20 mouse cellular contexts compared by ENCODE assay signal in genomic region chr11:102386121-102386520, GRCm38 (mm10). TPM values are rescaled to one million over a fixed set of nuclear protein-coding genes. Genes with fewer than 3 reads are reported as not detected.
DNase-seq lines count a peak whose midpoint lies in the region; ATAC-seq and TF ChIP-seq lines count a peak whose summit lies in the region.
"Had no signal": no experiment of that assay in that cellular context is flagged by ENCODE, and none has a peak within 500 bp of the region (broad histone marks: within the 10 kb centered on the region; RNA-seq: fewer than 3 reads in every experiment).

No protein-coding gene starts in this region.

- peak; percentile 73 for TF ChIP-seq EP300 in CH12.LX (IDR thresholded peaks at IDR 0.05; ENCODE audit: low read length)

- no peak for TF ChIP-seq RAD21 in CH12.LX (IDR thresholded peaks at IDR 0.05; ENCODE audit: low read depth, low read length)

- H3K36me3 ChIP-seq in liver, embryonic 12.5 days: no peaks in the 10 kb centered on the region
- no peaks in the 10 kb centered on the region for H3K36me3 ChIP-seq in liver, embryonic 11.5 days (ENCODE audit: control insufficient read depth, insufficient read depth, low read length)
- no peaks in the 10 kb centered on the region for H3K36me3 ChIP-seq in CH12.LX (replicated peaks in 1 of 2; ENCODE audit: control insufficient read depth in 1 of 2, insufficient read depth in 1 of 2, low read length in 1 of 2)
- H3K36me3 ChIP-seq in forebrain, embryonic 13.5 days (ENCODE audit: poor library complexity, severe bottlenecking): no peaks in the 10 kb centered on the region
- H3K36me3 ChIP-seq: embryonic facial prominence, embryonic 10.5 days; embryonic facial prominence, embryonic 12.5 days had no signal

- ATAC-seq in liver, embryonic 12.5 days: no peak
- ATAC-seq in liver, embryonic 11.5 days (replicated peaks; ENCODE audit: low FRiP score): no peak
- no peak for ATAC-seq in forebrain, embryonic 13.5 days
- ATAC-seq: activated CD4-positive, CD25-positive, alpha-beta regulatory T cell, adult 4 months; CD4-positive, CD25-positive, alpha-beta regulatory T cell, adult 4 months; forebrain, embryonic 14.5 days; forebrain, embryonic 16.5 days; Patski had no signal

- no peak for TF ChIP-seq POLR2A in CH12.LX (IDR thresholded peaks at IDR 0.05; ENCODE audit: low read depth, low read length)

- H3K27me3 ChIP-seq in liver, embryonic 12.5 days (replicated peaks): peaks cover 50% of the 10 kb centered on the region
- H3K27me3 ChIP-seq in liver, embryonic 11.5 days (replicated peaks; ENCODE audit: control insufficient read depth, insufficient read depth, low read length): peaks cover 4% of the 10 kb centered on the region; the same call in 1 of the 2 replicates
- H3K27me3 ChIP-seq in CH12.LX (replicated peaks): peaks cover 25% of the 10 kb centered on the region
- no peaks in the 10 kb centered on the region for H3K27me3 ChIP-seq in forebrain, embryonic 13.5 days
- H3K27me3 ChIP-seq: embryonic facial prominence, embryonic 12.5 days had no signal

- no peak overlapping the region for H3K4me3 ChIP-seq in liver, embryonic 12.5 days
- H3K4me3 ChIP-seq in liver, embryonic 11.5 days (ENCODE audit: low read depth, low read length): no peak overlapping the region
- H3K4me3 ChIP-seq in CH12.LX (replicated peaks in 1 of 3; ENCODE audit: low read depth in 2 of 3, low read length in 2 of 3, poor library complexity in 1 of 3): no peak overlapping the region
- H3K4me3 ChIP-seq in forebrain, embryonic 13.5 days: no peak overlapping the region
- H3K4me3 ChIP-seq: embryonic facial prominence, embryonic 10.5 days; embryonic facial prominence, embryonic 12.5 days had no signal

- TF ChIP-seq CTCF in CH12.LX (conservative IDR thresholded peaks at IDR 0.05 in 1 of 2, IDR thresholded peaks at IDR 0.05 in 1 of 2; ENCODE audit: low read depth in 2 of 2, low read length in 2 of 2): no peak

- H3K9ac ChIP-seq in liver, embryonic 12.5 days: 0 out of 2 replicates have a peak overlapping the region, but pooled peaks have one; percentile 14
- H3K9ac ChIP-seq in liver, embryonic 11.5 days (ENCODE audit: low read depth, low read length): no peak overlapping the region
- H3K9ac ChIP-seq in CH12.LX (ENCODE audit: insufficient read depth, low read depth): peak overlapping the region; percentile 11; the same call in 1 of the 2 replicates
- no peak overlapping the region for H3K9ac ChIP-seq in forebrain, embryonic 13.5 days
- H3K9ac ChIP-seq: embryonic facial prominence, embryonic 12.5 days had no signal

- no peak overlapping the region for H3K27ac ChIP-seq in liver, embryonic 12.5 days
- H3K27ac ChIP-seq in liver, embryonic 11.5 days (ENCODE audit: low read depth, low read length): no peak overlapping the region
- H3K27ac ChIP-seq in CH12.LX (ENCODE audit: insufficient read depth, low read depth): peak overlapping the region; percentile 65; the same call in 1 of the 2 replicates
- H3K27ac ChIP-seq in forebrain, embryonic 13.5 days: no peak overlapping the region
- H3K27ac ChIP-seq: embryonic facial prominence, embryonic 10.5 days; embryonic facial prominence, embryonic 12.5 days had no signal

- dilution Hi-C loops in CH12.LX (cut with MboI; ENCODE audit: extremely low pct_ligation_motif_present, extremely low pct_unique_long_range_greater_than_20kb, low sequenced_read_pairs): no loop called here

- no peak overlapping the region for H3K4me2 ChIP-seq in liver, embryonic 12.5 days
- no peak overlapping the region for H3K4me2 ChIP-seq in liver, embryonic 11.5 days
- 0 out of 2 replicates have a peak overlapping the region, but pooled peaks have one; percentile 18 for H3K4me2 ChIP-seq in CH12.LX (ENCODE audit: insufficient read depth, low read depth, poor library complexity, severe bottlenecking)
- no peak overlapping the region for H3K4me2 ChIP-seq in forebrain, embryonic 13.5 days
- H3K4me2 ChIP-seq: embryonic facial prominence, embryonic 12.5 days had no signal

- peaks cover 46% of the 10 kb centered on the region for H3K4me1 ChIP-seq in liver, embryonic 12.5 days
- no peaks in the 10 kb centered on the region for H3K4me1 ChIP-seq in liver, embryonic 11.5 days (replicated peaks; ENCODE audit: control insufficient read depth, insufficient read depth, low read length)
- peaks cover 31 to 40% of the 10 kb centered on the region in 2 experiments for H3K4me1 ChIP-seq in CH12.LX (ENCODE audit: control insufficient read depth in 1 of 2, insufficient read depth in 2 of 2)
- no peaks in the 10 kb centered on the region for H3K4me1 ChIP-seq in forebrain, embryonic 13.5 days
- H3K4me1 ChIP-seq: embryonic facial prominence, embryonic 10.5 days; embryonic facial prominence, embryonic 12.5 days had no signal

- no peak for DNase-seq in liver, embryonic 11.5 days (ENCODE audit: low spot score)
- DNase-seq in 416B (ENCODE audit: low read depth) (peak; percentile 68), CH12.LX (ENCODE audit: extremely low read depth) (no peak)
- DNase-seq: adrenal gland, adult 8-10 months; adrenal gland, postnatal 14 days; adrenal gland, postnatal 36 days; cerebellum, adult 11-12 months; cerebellum, adult 2 months; cerebellum, adult 9-10 months; cerebellum, postnatal 10 days; cerebellum, postnatal 25 days had no signal

- in situ Hi-C loops in CH12.LX (cut with MboI; ENCODE audit: low pct_ligation_motif_present, low pct_unique_long_range_greater_than_20kb, low sequenced_read_pairs): no loop called here

- no peaks in the 10 kb centered on the region for H3K79me2 ChIP-seq in CH12.LX (replicated peaks; ENCODE audit: control insufficient read depth, extremely low read depth, insufficient read depth, poor library complexity, severe bottlenecking)

- no peaks in the 10 kb centered on the region for H3K9me3 ChIP-seq in liver, embryonic 12.5 days (replicated peaks)
- H3K9me3 ChIP-seq in liver, embryonic 11.5 days (ENCODE audit: control insufficient read depth, low read length): no peaks in the 10 kb centered on the region
- no peaks in the 10 kb centered on the region for H3K9me3 ChIP-seq in CH12.LX (replicated peaks; ENCODE audit: low read length)
- no peaks in the 10 kb centered on the region for H3K9me3 ChIP-seq in forebrain, embryonic 13.5 days (replicated peaks)
- H3K9me3 ChIP-seq: embryonic facial prominence, embryonic 10.5 days; embryonic facial prominence, embryonic 12.5 days had no signal

- 40% methylated on average over 5 of the region's 5 CpGs for WGBS in liver, embryonic 12.5 days (ENCODE audit: insufficient replicate concordance)
- 52% methylated on average over 5 of the region's 5 CpGs for WGBS in liver, embryonic 11.5 days
- WGBS in forebrain, embryonic 13.5 days: 80% methylated on average over 5 of the region's 5 CpGs

TF ChIP-seq in CH12.LX, 34 proteins besides CTCF, POLR2A, EP300 and RAD21 (continues in another document):
- TF ChIP-seq MAX (IDR thresholded peaks at IDR 0.05; ENCODE audit: low read length): peak; percentile 61; the same call in 1 of the 2 replicates
- TF ChIP-seq RCOR1 (conservative IDR thresholded peaks at IDR 0.05; ENCODE audit: low read depth, low read length): peak; percentile 20; the same call in 1 of the 2 replicates
- TF ChIP-seq MAZ (IDR thresholded peaks at IDR 0.05; ENCODE audit: low read depth, low read length): no peak
- no peak; the same call in 1 of the 2 replicates for TF ChIP-seq NRF1 (IDR thresholded peaks at IDR 0.05; ENCODE audit: low read depth, low read length)
- no peak for TF ChIP-seq HCFC1 (IDR thresholded peaks at IDR 0.05; ENCODE audit: low read depth, low read length)
- TF ChIP-seq TCF12 (IDR thresholded peaks at IDR 0.05; ENCODE audit: low read depth, low read length): peak; percentile 75; the same call in 1 of the 2 replicates
- no peak for TF ChIP-seq ZKSCAN1 (IDR thresholded peaks at IDR 0.05; ENCODE audit: borderline replicate concordance, low read depth, low read length)
- peak; percentile 70 for TF ChIP-seq MAFK (IDR thresholded peaks at IDR 0.05; ENCODE audit: insufficient replicate concordance, low read length)
- TF ChIP-seq BHLHE40 (IDR thresholded peaks at IDR 0.05; ENCODE audit: low read depth, low read length): peak; percentile 55
- TF ChIP-seq USF2 (conservative IDR thresholded peaks at IDR 0.05; ENCODE audit: low read depth, low read length): no peak
- TF ChIP-seq USF1 (IDR thresholded peaks at IDR 0.05; ENCODE audit: low read depth, low read length): no peak
- no peak for TF ChIP-seq POLR2AphosphoS2 (IDR thresholded peaks at IDR 0.05; ENCODE audit: low read depth, low read length)

RNA-seq across cellular contexts. Expression of gene Rundc3a, which starts 7.1 kb away (rescaled TPM):
- polyA plus RNA-seq in liver, embryonic 12.5 days (2016; fragmentation: Nextera tagmentation; extraction: Ambion mirVana): 1.9 and 2.1 TPM in 2 replicates
- 1.8 and 2.6 TPM in 2 replicates for polyA plus RNA-seq in liver, embryonic 11.5 days (2014; fragmentation: Nextera tagmentation; extraction: Ambion mirVana)
- total RNA-seq in CH12.LX (2012; rRNA removed) (9.0 and 16.3 TPM in 2 replicates), CH12.LX (2014; rRNA removed) (1.3 and 1.4 TPM in 2 replicates)
- polyA plus RNA-seq in CH12.LX (2012; ENCODE audit: insufficient read length, low read depth): 3.3 and 4.8 TPM in 2 replicates
- 93.9 and 94.8 TPM in 2 replicates for polyA plus RNA-seq in forebrain, embryonic 13.5 days (2015; fragmentation: Nextera tagmentation; extraction: Ambion mirVana)

RNA-seq across cellular contexts. Expression of gene Slc4a1, which starts 20.1 kb away (rescaled TPM):
- polyA plus RNA-seq in liver, embryonic 12.5 days (2016; fragmentation: Nextera tagmentation; extraction: Ambion mirVana): 913 and 972 TPM in 2 replicates
- 191 and 229 TPM in 2 replicates for polyA plus RNA-seq in liver, embryonic 11.5 days (2014; fragmentation: Nextera tagmentation; extraction: Ambion mirVana)
- total RNA-seq in CH12.LX (2012; rRNA removed) (0.08 TPM in 1 of 2 replicates, not detected in the other), CH12.LX (2014; rRNA removed) (0.04 TPM in 1 of 2 replicates, not detected in the other)
- not detected in 2 replicates for polyA plus RNA-seq in CH12.LX (2012; ENCODE audit: insufficient read length, low read depth)
- polyA plus RNA-seq in forebrain, embryonic 13.5 days (2015; fragmentation: Nextera tagmentation; extraction: Ambion mirVana): 2.6 and 6.5 TPM in 2 replicates
- polyA plus RNA-seq: CD4-positive, CD25-positive, alpha-beta regulatory T cell, adult 4 months; Patski had no signal

RNA-seq across cellular contexts. Expression of gene Slc25a39, which starts 21.6 kb away (rescaled TPM):
- polyA plus RNA-seq in liver, embryonic 12.5 days (2016; fragmentation: Nextera tagmentation; extraction: Ambion mirVana): 365 and 367 TPM in 2 replicates
- 282 and 283 TPM in 2 replicates for polyA plus RNA-seq in liver, embryonic 11.5 days (2014; fragmentation: Nextera tagmentation; extraction: Ambion mirVana)
- 169 and 199 TPM in 2 replicates for total RNA-seq in CH12.LX (2012; rRNA removed)
- 108 and 112 TPM in 2 replicates for total RNA-seq in CH12.LX (2014; rRNA removed)
- polyA plus RNA-seq in CH12.LX (2012; ENCODE audit: insufficient read length, low read depth): 198 and 226 TPM in 2 replicates
- polyA plus RNA-seq in forebrain, embryonic 13.5 days (2015; fragmentation: Nextera tagmentation; extraction: Ambion mirVana): 157 and 159 TPM in 2 replicates

RNA-seq across cellular contexts. Expression of gene Grn, which starts 44.0 kb away (rescaled TPM):
- polyA plus RNA-seq in liver, embryonic 12.5 days (2016; fragmentation: Nextera tagmentation; extraction: Ambion mirVana): 55.8 and 58.1 TPM in 2 replicates
- 68.1 and 69.5 TPM in 2 replicates for polyA plus RNA-seq in liver, embryonic 11.5 days (2014; fragmentation: Nextera tagmentation; extraction: Ambion mirVana)
- total RNA-seq in CH12.LX (2012; rRNA removed): 106 and 165 TPM in 2 replicates
- 63.7 and 80.6 TPM in 2 replicates for total RNA-seq in CH12.LX (2014; rRNA removed)
- 420 and 453 TPM in 2 replicates for polyA plus RNA-seq in CH12.LX (2012; ENCODE audit: insufficient read length, low read depth)
- polyA plus RNA-seq in forebrain, embryonic 13.5 days (2015; fragmentation: Nextera tagmentation; extraction: Ambion mirVana): 49.5 and 53.9 TPM in 2 replicates

Comparison
In these comparisons a context has a peak if more than half of its experiments do, and no peak if none do; other contexts are left out.
1. H3K9ac ChIP-seq: peak in liver, embryonic 12.5 days (single experiment) and CH12.LX (single experiment); none in liver, embryonic 11.5 days (single experiment) and forebrain, embryonic 13.5 days (single experiment).
2. RNA of gene Rundc3a, which starts 7.1 kb away (polyA plus RNA-seq): 93.9 to 94.8 TPM in forebrain, embryonic 13.5 days; 3.3 to 4.8 TPM in CH12.LX, 1.8 to 2.6 TPM in liver, embryonic 11.5 days and 1.9 to 2.1 TPM in liver, embryonic 12.5 days; every median in the first group is over 10 times any median in the second.
3. RNA of gene Slc4a1, which starts 20.1 kb away (polyA plus RNA-seq): 913 to 972 TPM in liver, embryonic 12.5 days and 191 to 229 TPM in liver, embryonic 11.5 days; 2.6 to 6.5 TPM in forebrain, embryonic 13.5 days and not detected in CH12.LX; every median in the first group is over 10 times any median in the second.